Mouse (Mus musculus): ENCODE results near the gene Ccdc127.

The Ccdc127 gene

GRCm38 (mm10) chr13:74349566-74350434 lies at the start of gene Ccdc127, which contains the start of gene Sdha:
TSS of gene Ccdc127 (plus strand) at chr13:74350309.
TSS of gene Sdha (minus strand) at chr13:74350280.
- DNase-seq (ENCODE audit: low spot score): peak; percentile 97

- peak; percentile 48 for DNase-seq (ENCODE audit: low spot score)
Observed at GRCm38 (mm10) chr13:74300925-74301606, 49.0 kb upstream of the Ccdc127 start.

GRCm38 (mm10) chr13:74301607-74301984 lies 48.5 kb upstream of the Ccdc127 start:
- no peak for DNase-seq (ENCODE audit: low spot score)

- DNase-seq (ENCODE audit: low spot score): no peak
Observed at GRCm38 (mm10) chr13:74302050-74303037, 47.8 kb upstream of the Ccdc127 start.

GRCm38 (mm10) chr13:74305380-74305779 lies 44.7 kb upstream of the Ccdc127 start:
- no peak for DNase-seq (ENCODE audit: low spot score)

- DNase-seq (ENCODE audit: low spot score): no peak
Observed at GRCm38 (mm10) chr13:74305780-74306179, 44.3 kb upstream of the Ccdc127 start.

GRCm38 (mm10) chr13:74314616-74315015 lies 35.5 kb upstream of the Ccdc127 start:
- DNase-seq (ENCODE audit: low spot score): no peak

GRCm38 (mm10) chr13:74316386-74316785 lies 33.7 kb upstream of the Ccdc127 start:
- DNase-seq (ENCODE audit: low spot score): no peak

GRCm38 (mm10) chr13:74316789-74317169 lies 33.3 kb upstream of the Ccdc127 start:
- no peak for DNase-seq (ENCODE audit: low spot score)

- DNase-seq (ENCODE audit: low spot score): peak; percentile 97
Observed at GRCm38 (mm10) chr13:74317170-74317849, 32.8 kb upstream of the Ccdc127 start, which contains the start of gene Pdcd6. TSS of gene Pdcd6 (minus strand) at chr13:74317580.

GRCm38 (mm10) chr13:74329321-74329720 lies 20.8 kb upstream of the Ccdc127 start:
- no peak for DNase-seq (ENCODE audit: low spot score)

GRCm38 (mm10) chr13:74341036-74341435 lies 9.1 kb upstream of the Ccdc127 start:
- peak; percentile 45 for DNase-seq (ENCODE audit: low spot score)

GRCm38 (mm10) chr13:74350435-74350906 lies 362 bp downstream of the Ccdc127 start:
- DNase-seq (ENCODE audit: low spot score): no peak

- no peak for DNase-seq (ENCODE audit: low spot score)
Observed at GRCm38 (mm10) chr13:74356491-74356890, 6.4 kb downstream of the Ccdc127 start.

GRCm38 (mm10) chr13:74362218-74362617 lies 12.1 kb downstream of the Ccdc127 start:
- DNase-seq (ENCODE audit: low spot score): no peak

GRCm38 (mm10) chr13:74363176-74363858 lies 13.2 kb downstream of the Ccdc127 start:
- DNase-seq (ENCODE audit: low spot score): no peak

- DNase-seq (ENCODE audit: low spot score): no peak
Observed at GRCm38 (mm10) chr13:74363859-74364235, 13.7 kb downstream of the Ccdc127 start, which contains the start of gene Lrrc14b. TSS of gene Lrrc14b (minus strand) at chr13:74364005.

- no peak for DNase-seq (ENCODE audit: low spot score)
Observed at GRCm38 (mm10) chr13:74381533-74382276, 31.6 kb downstream of the Ccdc127 start.

GRCm38 (mm10) chr13:74382289-74382688 lies 32.2 kb downstream of the Ccdc127 start:
- DNase-seq (ENCODE audit: low spot score): no peak

- no peak for DNase-seq (ENCODE audit: low spot score)
Observed at GRCm38 (mm10) chr13:74389730-74390129, 39.6 kb downstream of the Ccdc127 start.
